Mouse (Mus musculus): ENCODE results near the gene Mapkapk5. TPM values are rescaled to one million over a fixed set of nuclear protein-coding genes. Genes with fewer than 3 reads are reported as not detected.
A peak's percentile ranks its signal among the peaks of the same experiment; 100 is the strongest.

The Mapkapk5 gene
- polyA plus RNA-seq, 1 experiment from 2014 or later, result 59.7 TPM

DNA sequence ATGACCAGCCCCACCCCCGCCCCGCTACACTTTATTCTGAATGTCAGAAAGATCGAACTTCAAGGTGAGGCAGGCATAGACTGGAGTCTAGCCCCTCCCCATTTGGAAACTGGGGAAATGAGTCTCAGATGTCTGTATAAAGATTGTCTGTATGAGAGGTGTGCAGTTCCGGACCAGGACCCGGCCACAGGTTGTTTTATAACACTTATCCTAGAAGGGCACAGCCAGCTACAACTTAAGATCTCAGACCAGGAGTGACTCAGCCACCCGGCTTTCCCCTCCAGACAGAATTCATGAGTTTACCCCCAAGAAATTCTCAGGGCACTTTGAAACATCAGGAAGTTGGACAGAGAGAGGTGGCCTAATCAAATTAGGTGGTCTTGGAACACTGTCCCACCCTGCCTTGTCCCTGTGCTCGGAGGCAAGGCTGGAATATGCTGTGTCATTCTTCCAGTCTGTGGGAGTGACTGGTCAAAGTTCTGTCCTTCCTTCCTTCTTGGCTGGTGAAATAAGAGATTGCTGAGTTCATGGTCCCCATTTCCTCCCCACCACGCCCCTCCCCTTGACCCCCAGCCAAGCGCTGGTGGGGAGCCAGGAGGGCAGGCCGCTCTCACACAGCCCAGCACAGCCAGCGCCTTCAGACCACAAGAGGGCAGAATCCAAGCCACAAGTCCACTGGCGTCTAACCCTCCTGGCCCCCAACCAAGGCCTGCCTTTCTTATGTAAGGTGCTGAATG is 38.2 kb upstream of the Mapkapk5 start:
- Histone ChIP-seq H3K4me1 (replicated peaks) (peaks cover 6% of the 10 kb centered on the region; the same call in 1 of the 2 replicates), H3K9me3 (no peaks in the 10 kb centered on the region), H3K27me3 (no peaks in the 10 kb centered on the region), H3K36me3 (peaks cover 19% of the 10 kb centered on the region), H3K27ac (replicated peaks) (no peak overlapping the region), H3K4me3 (no peak overlapping the region), H3K9ac (no peak overlapping the region), H3K4me2 (no peak overlapping the region)
- WGBS, result 62% methylated on average over 12 of the region's 12 CpGs
- ATAC-seq (ENCODE audit: low read depth), result peak; percentile 59

DNA sequence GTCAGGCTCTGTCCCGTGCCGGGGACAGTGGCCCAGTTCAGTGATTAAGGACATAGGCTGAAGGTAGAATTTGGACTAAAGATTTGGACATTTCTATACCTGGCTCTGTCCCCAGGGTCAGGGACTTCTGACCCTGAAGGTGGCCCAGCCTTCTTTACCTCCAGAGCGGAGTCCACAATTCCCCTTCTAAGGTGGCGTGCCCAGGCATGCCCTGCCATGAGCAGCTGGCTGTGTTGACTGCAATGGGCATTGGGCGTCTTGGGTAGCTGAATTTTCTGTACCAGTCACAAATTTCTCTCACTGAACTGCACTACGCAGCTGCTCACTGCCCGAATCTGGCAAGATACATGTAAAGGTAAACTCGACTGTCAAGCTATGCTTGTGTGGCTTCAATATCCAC is 36.2 kb upstream of the Mapkapk5 start:
- H3K27me3 ChIP-seq, result no peaks in the 10 kb centered on the region
- no peak overlapping the region for H3K4me2 ChIP-seq
- H3K4me3 ChIP-seq, result no peak overlapping the region
- ATAC-seq (ENCODE audit: low read depth), result no peak
- H3K36me3 ChIP-seq, result peaks cover 34% of the 10 kb centered on the region
- no peaks in the 10 kb centered on the region for H3K9me3 ChIP-seq
- 92% methylated on average over 8 of the region's 8 CpGs for WGBS
- no peak overlapping the region for H3K9ac ChIP-seq
- no peak overlapping the region for H3K27ac ChIP-seq (replicated peaks)
- H3K4me1 ChIP-seq (replicated peaks), result peaks cover 6% of the 10 kb centered on the region; the same call in 1 of the 2 replicates

DNA sequence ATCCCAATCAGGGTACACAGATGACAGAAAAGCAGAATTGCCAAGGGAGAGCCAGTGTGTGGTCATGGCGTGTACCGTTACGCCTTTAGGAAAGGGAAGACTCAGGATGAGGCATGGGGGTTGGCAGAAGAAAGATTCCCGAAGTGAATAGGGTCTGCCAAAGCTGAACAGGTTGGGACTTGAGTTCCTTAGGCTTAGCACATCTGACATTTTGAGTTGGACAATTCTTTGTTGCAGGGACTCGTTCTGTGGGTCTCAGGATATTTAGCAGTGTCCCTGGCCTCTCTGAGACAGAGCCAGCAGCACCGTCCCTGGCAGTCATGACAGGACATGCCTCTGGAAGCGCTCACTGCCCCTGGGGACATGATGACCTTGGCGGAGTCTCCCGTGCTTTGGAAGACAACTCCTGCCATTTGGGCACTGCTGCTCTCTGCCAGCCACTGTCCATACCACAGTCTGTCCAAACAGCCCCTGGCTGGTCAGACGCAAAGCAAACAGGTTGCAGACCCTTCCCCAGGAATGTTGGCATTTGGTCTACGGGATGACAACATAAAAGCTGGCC is 31.3 kb upstream of the Mapkapk5 start:
- Histone ChIP-seq H3K27ac (replicated peaks) (no peak overlapping the region), H3K4me1 (replicated peaks) (no peaks in the 10 kb centered on the region), H3K9me3 (no peaks in the 10 kb centered on the region), H3K36me3 (peaks cover 66% of the 10 kb centered on the region), H3K9ac (no peak overlapping the region), H3K4me2 (no peak overlapping the region), H3K27me3 (no peaks in the 10 kb centered on the region), H3K4me3 (no peak overlapping the region)
- WGBS, result 89% methylated on average over 11 of the region's 11 CpGs
- no peak for ATAC-seq (ENCODE audit: low read depth)

DNA sequence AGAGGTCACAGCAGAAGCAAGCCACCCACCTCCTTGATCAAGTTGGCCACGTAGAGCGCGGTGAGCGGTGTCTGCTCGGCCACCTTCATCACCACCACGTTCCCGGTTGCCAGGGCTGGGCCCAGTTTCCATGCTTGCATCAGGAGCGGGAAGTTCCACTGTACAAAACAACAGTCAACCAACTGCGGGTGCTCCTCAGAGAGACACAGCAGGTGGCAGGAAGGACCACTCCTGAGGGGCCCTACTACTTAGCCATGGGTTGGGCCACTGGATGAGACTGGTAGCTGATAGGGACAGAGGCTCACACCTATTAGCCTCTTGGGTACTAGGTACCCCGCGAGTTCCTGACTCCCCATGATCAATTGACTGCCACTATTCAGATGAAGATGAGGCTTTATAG is 30.2 kb upstream of the Mapkapk5 start:
- 94% methylated on average over 11 of the region's 11 CpGs for WGBS

DNA sequence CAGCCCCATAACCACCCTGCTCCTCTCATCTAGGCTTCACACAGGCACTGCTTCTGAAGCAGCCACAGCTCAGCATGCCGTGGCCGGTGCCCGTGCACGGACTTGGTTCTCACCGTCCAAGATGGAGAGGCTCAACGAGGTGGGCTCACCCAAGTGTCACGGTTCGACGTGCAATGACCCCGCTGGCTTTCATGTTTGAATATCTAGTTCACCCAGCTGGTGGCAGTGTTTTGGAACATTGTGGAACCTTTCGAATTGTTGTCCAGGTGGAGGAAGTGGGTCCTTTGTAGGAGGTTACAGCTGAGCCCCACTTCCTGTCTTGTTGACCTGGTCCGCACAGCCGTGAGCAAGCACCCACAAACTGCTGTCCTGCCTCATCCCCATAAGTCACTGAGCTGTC is 28.4 kb upstream of the Mapkapk5 start:
- Histone ChIP-seq H3K27me3 (no peaks in the 10 kb centered on the region), H3K4me1 (replicated peaks) (no peaks in the 10 kb centered on the region), H3K27ac (replicated peaks) (no peak overlapping the region), H3K9ac (no peak overlapping the region), H3K4me2 (no peak overlapping the region), H3K9me3 (no peaks in the 10 kb centered on the region), H3K4me3 (no peak overlapping the region), H3K36me3 (peaks cover 67% of the 10 kb centered on the region)
- ATAC-seq (ENCODE audit: low read depth), result no peak
- 91% methylated on average over 13 of the region's 13 CpGs for WGBS

More for the DNA sequence above, 30.2 kb upstream of the Mapkapk5 start:
- no peak for ATAC-seq (ENCODE audit: low read depth)
- no peak overlapping the region for H3K4me2 ChIP-seq
- H3K4me1 ChIP-seq (replicated peaks), result no peaks in the 10 kb centered on the region
- H3K27ac ChIP-seq (replicated peaks), result no peak overlapping the region
- H3K9ac ChIP-seq, result no peak overlapping the region
- no peaks in the 10 kb centered on the region for H3K27me3 ChIP-seq
- H3K36me3 ChIP-seq, result peaks cover 78% of the 10 kb centered on the region
- no peak overlapping the region for H3K4me3 ChIP-seq
- no peaks in the 10 kb centered on the region for H3K9me3 ChIP-seq

DNA sequence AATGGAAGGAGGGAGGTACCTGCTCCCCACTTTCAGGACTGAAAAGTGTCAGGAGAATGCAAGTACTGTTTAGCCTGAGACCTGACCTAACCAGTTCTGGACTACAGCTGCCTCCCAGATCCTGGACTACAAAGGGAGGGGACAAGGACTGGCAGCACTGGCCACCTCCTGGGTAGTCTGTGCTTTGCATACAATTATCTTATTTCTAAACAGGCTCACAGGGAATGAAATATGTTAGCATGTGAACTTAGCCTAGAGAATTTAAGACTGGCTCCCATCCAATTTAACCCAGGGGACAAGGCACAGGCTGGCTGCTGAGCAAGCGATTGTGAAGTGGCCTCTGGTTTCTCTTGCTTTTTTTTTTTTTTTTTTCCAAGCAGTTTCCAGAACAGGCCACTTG is 25.1 kb upstream of the Mapkapk5 start:
- H3K9me3 ChIP-seq, result no peaks in the 10 kb centered on the region
- no peak overlapping the region for H3K4me3 ChIP-seq
- no peak overlapping the region for H3K4me2 ChIP-seq
- H3K27ac ChIP-seq (replicated peaks), result no peak overlapping the region
- no peak for ATAC-seq (ENCODE audit: low read depth)
- 76% methylated on average over 1 of the region's 1 CpGs for WGBS
- H3K36me3 ChIP-seq, result peaks cover 47% of the 10 kb centered on the region
- H3K27me3 ChIP-seq, result no peaks in the 10 kb centered on the region
- no peak overlapping the region for H3K9ac ChIP-seq
- no peaks in the 10 kb centered on the region for H3K4me1 ChIP-seq (replicated peaks)

DNA sequence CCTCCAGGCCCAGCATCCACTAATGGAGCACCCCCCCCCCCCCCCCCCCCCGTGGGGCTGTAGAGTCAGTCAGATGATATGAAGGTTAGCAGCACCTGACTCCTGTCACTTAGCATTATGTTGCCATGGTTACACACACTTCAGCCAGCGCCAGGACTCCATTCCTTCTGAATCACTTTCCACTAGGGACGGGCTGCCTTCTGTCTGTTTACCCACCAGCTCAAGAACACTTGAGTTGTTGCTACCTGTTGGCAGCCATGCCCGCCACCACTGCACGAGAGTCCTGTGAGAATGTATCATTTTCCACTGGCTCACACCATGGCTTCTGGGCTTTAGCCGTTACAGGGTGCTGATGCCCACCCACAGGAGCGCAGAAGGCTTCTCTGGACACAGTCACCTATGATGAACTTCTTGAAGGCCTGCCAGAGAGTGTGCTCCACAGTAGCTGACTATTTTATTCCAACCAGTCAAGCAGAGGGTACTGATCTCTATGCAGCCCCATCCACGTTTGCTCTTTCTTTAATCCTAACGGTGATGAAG is 24.2 kb upstream of the Mapkapk5 start:
- no peaks in the 10 kb centered on the region for H3K4me1 ChIP-seq (replicated peaks)
- H3K9ac ChIP-seq, result no peak overlapping the region
- ATAC-seq (ENCODE audit: low read depth), result no peak
- H3K4me3 ChIP-seq, result no peak overlapping the region
- H3K27ac ChIP-seq (replicated peaks), result no peak overlapping the region
- H3K9me3 ChIP-seq, result no peaks in the 10 kb centered on the region
- H3K4me2 ChIP-seq, result no peak overlapping the region
- WGBS, result 83% methylated on average over 9 of the region's 9 CpGs
- H3K36me3 ChIP-seq, result peaks cover 40% of the 10 kb centered on the region
- H3K27me3 ChIP-seq, result no peaks in the 10 kb centered on the region

DNA sequence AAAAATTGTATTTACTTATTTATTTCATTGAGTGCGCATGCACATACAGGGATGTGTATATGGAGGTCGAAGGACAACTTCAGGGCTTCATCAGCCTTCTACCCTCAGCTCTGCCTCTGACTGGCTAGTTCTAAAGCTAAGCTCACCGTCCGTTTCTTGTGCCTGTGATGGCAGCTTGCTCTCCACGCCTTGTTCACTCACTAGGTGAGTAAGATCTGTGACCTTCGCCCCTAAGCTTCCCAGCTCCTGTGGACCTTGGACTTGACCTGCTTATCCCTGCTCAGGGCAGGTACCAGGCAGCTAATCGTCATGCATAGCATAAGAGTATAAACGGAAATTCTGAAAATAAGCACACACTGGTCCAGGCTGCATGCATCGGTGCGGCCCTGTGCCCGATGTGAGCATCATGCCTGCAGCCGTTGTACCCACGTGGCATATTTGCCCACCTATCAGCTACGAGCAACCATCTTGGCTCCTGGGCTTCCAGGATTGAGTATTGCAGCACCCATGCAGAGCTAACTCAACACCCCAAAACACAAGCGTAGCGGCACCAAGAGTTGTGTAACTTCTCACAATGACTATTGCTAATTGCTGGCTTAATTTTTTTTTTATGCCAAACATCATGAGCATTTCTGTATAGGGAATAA is 20.5 kb upstream of the Mapkapk5 start:
- no peak for ATAC-seq (ENCODE audit: low read depth)
- no peaks in the 10 kb centered on the region for H3K4me1 ChIP-seq (replicated peaks)
- H3K4me3 ChIP-seq, result no peak overlapping the region
- H3K27ac ChIP-seq (replicated peaks), result no peak overlapping the region
- peaks cover 15% of the 10 kb centered on the region; the same call in 1 of the 2 replicates for H3K36me3 ChIP-seq
- no peak overlapping the region for H3K9ac ChIP-seq
- H3K9me3 ChIP-seq, result no peaks in the 10 kb centered on the region
- H3K4me2 ChIP-seq, result no peak overlapping the region
- 92% methylated on average over 16 of the region's 16 CpGs for WGBS
- no peaks in the 10 kb centered on the region for H3K27me3 ChIP-seq

DNA sequence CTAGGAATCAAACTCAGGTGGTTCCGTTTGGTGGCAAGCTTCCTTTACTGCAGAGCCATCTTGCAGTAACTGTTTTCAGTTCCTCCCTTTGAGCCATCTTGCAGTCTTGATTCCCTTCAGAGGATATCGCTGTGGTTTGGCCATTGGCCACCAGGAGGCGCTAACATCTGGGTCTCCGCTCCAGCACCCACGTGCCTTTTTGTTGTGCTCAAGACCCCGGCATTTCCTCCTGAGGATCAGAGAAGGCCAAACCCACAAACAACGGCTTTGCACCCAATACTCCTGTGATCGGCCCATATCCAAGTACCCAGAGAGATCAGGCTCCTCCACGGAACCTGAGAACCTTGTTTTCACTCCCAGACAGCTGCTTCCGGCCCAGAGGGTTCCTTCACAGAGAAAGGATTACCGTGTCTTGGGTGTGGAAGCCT is 18.8 kb upstream of the Mapkapk5 start:
- Histone ChIP-seq H3K27me3 (no peaks in the 10 kb centered on the region), H3K27ac (replicated peaks) (no peak overlapping the region), H3K9ac (no peak overlapping the region), H3K4me1 (replicated peaks) (no peaks in the 10 kb centered on the region), H3K36me3 (peaks cover 7% of the 10 kb centered on the region; the same call in 1 of the 2 replicates), H3K4me2 (peak overlapping the region; percentile 34; the same call in 1 of the 2 replicates), H3K9me3 (no peaks in the 10 kb centered on the region), H3K4me3 (no peak overlapping the region)
- no peak for ATAC-seq (ENCODE audit: low read depth)
- WGBS, result 13% methylated on average over 11 of the region's 11 CpGs

DNA sequence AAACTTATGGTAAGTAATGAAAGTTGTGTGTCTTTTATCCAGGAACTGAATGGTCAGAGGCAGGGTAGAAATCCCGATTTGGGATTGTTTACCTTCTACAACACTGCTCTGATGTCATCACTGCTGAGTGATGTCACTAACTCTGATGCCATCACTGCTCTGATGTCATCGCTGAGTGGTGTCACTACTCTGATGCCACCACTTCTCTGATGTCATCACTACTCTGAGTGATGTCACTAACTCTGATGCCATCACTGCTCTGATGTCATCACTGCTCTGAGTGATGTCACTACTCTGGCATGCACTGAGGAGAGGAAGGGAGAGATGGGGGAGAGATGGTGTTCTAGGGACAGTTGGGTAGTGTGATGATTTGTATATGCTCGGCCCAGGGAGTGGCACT is 16.7 kb upstream of the Mapkapk5 start:
- ATAC-seq (ENCODE audit: low read depth), result no peak
- Histone ChIP-seq H3K4me3 (no peak overlapping the region), H3K9me3 (no peaks in the 10 kb centered on the region), H3K9ac (no peak overlapping the region), H3K4me1 (replicated peaks) (no peaks in the 10 kb centered on the region), H3K36me3 (no peaks in the 10 kb centered on the region; the same call in 1 of the 2 replicates), H3K4me2 (no peak overlapping the region), H3K27ac (replicated peaks) (no peak overlapping the region), H3K27me3 (no peaks in the 10 kb centered on the region)
- WGBS, result 88% methylated on average over 3 of the region's 3 CpGs

DNA sequence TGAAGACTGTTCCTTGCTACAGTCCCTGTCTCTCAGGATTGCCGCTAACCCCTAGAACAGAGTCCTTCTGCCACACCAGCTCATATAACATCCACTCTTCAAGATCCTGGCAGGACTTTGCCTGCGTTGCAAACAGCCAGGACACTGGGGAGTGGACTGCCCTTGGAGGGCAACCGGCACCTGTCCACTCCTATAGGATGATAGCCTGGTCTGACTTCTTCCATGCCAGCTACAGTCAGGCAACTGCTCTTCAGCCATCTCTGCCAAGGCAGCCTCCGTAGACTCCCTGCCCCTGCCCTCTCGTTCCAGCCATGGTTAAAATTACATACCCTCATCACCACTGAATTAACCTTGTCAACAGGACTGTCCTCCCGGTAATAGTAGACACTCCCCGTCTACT is 3.5 kb upstream of the Mapkapk5 start:
- no peak overlapping the region for H3K4me2 ChIP-seq
- H3K4me1 ChIP-seq (replicated peaks), result peaks cover 13% of the 10 kb centered on the region
- H3K27me3 ChIP-seq, result no peaks in the 10 kb centered on the region
- H3K9ac ChIP-seq, result no peak overlapping the region
- no peak overlapping the region for H3K27ac ChIP-seq (replicated peaks)
- ATAC-seq (ENCODE audit: low read depth), result no peak
- no peak overlapping the region for H3K4me3 ChIP-seq
- no peaks in the 10 kb centered on the region for H3K36me3 ChIP-seq
- WGBS, result 86% methylated on average over 7 of the region's 7 CpGs
- H3K9me3 ChIP-seq, result no peaks in the 10 kb centered on the region

DNA sequence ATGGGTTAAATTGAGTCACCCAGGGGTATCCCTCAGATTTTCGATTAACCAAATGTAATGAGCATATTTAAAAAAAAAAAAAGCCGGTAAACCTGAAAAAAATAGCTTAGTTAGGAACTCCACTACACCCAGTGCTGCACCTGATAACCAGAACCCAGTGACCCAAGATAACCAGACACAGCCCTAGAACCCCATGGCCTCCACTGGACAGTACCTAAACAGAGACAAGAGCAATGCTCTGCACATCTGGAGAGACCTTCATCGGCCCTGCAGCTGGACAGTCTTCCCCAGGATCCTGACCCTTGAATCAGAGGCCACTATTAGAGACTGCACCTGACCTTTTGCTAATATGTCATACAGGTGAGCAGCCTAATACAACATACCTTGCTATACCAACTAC is 1.4 kb upstream of the Mapkapk5 start:
- Histone ChIP-seq H3K27me3 (no peaks in the 10 kb centered on the region), H3K4me1 (replicated peaks) (peaks cover 34% of the 10 kb centered on the region), H3K4me2 (no peak overlapping the region), H3K27ac (replicated peaks) (no peak overlapping the region), H3K36me3 (no peaks in the 10 kb centered on the region), H3K4me3 (no peak overlapping the region), H3K9me3 (no peaks in the 10 kb centered on the region), H3K9ac (no peak overlapping the region)
- 92% methylated on average over 3 of the region's 3 CpGs for WGBS
- ATAC-seq (ENCODE audit: low read depth), result no peak
